Mouse (Mus musculus) ES-Bruce4 (cell line): ENCODE results near the gene Adcy5.

Experiments
- CTCF ChIP-seq: IDR thresholded peaks from one replicate; pipeline ENCODE4 v1.8.1; 2011; ENCODE audit warnings: low read depth, low read length
- POLR2A ChIP-seq: IDR thresholded peaks from one replicate; pipeline ENCODE4 v1.8.1; 2011; ENCODE audit warnings: low read length; ENCODE audit not compliant: insufficient read depth

DNA sequence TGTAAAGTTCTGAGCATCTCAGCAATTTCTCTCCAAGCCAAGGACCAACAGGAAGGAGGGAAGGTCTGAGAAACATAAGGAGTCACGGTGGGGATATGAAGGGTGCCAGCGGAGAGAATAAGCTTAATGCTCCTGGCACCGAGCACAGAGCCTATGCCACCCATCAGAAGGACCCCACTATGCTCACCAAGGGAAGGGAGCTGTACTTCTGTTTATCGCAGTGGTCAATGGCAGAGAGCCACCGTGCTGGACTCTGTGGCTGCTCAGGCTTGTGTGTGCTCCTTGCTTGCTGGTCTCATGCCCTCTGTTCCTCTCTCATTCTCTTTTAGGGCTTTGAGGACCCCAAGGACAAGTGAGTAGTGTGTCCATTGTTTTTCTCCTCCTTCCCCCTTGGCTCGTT, 123.5 kb downstream of the Adcy5 start:
- TF ChIP-seq POLR2A: no peak
- TF ChIP-seq CTCF: no peak
